Mouse (Mus musculus) forebrain, embryonic 13.5 days (tissue): Measurements from ENCODE around the gene Nol6. TPM values are rescaled to one million over a fixed set of nuclear protein-coding genes. Genes with fewer than 3 reads are reported as not detected.

Experiments used
- ATAC-seq: fragments of 200-750 bp; cut with Nextera tagmentation; 2 replicates; pipeline ENCODE4 v1.8.0; 2017
- H3K27ac ChIP-seq: fragments of 300-500 bp; sonication (generic); 2 replicates; pipeline ENCODE4 v1.5.1; 2015; ENCODE audit warnings: inconsistent platforms, mild to moderate bottlenecking, moderate library complexity
- H3K27me3 ChIP-seq: fragments of 300-500 bp; sonication (generic); 2 replicates; pipeline ENCODE4 v1.6.1; 2015; ENCODE audit warnings: mild to moderate bottlenecking, inconsistent platforms
- H3K36me3 ChIP-seq: fragments of 300-500 bp; sonication (generic); 2 replicates; pipeline ENCODE4 v1.6.1; 2015; ENCODE audit warnings: mild to moderate bottlenecking, inconsistent platforms; ENCODE audit not compliant: poor library complexity, severe bottlenecking
- H3K4me1 ChIP-seq: fragments of 300-500 bp; sonication (generic); 2 replicates; pipeline ENCODE4 v1.6.1; 2015; ENCODE audit warnings: inconsistent platforms
- H3K4me2 ChIP-seq: fragments of 300-500 bp; sonication (generic); 2 replicates; pipeline ENCODE4 v1.6.1; 2015; ENCODE audit warnings: inconsistent platforms, mild to moderate bottlenecking, moderate library complexity
- H3K4me3 ChIP-seq: fragments of 300-500 bp; sonication (generic); 2 replicates; pipeline ENCODE4 v1.5.1; 2015; ENCODE audit warnings: mild to moderate bottlenecking, inconsistent platforms
- H3K9ac ChIP-seq: fragments of 300-500 bp; sonication (generic); 2 replicates; pipeline ENCODE4 v1.6.1; 2015; ENCODE audit warnings: mild to moderate bottlenecking, inconsistent platforms
- H3K9me3 ChIP-seq: fragments of 300-500 bp; sonication (generic); replicated peaks from 2 replicates; pipeline ENCODE4 v1.6.1; 2016; ENCODE audit warnings: inconsistent platforms
- WGBS: fragments of 180-500 bp; shearing (Covaris S2); methylation state at CpG from one replicate; pipeline ENCODE4 v1.1.7; 2015; 5-methylcytosine and 5-hydroxymethylcytosine counted together
- polyA plus RNA-seq: library from polyadenylated mRNA; unstranded; fragments of >200 nt; fragmentation: Nextera tagmentation; extraction: Ambion mirVana; gene quantifications from 2 replicates; pipeline ENCODE4 v1.2.1, GENCODE M21; 2015

Gene Nol6
- polyA plus RNA-seq, 1 experiment from 2014 or later: 24.2 TPM

GRCm38 (mm10) chr4:41115793-41116192 lies 8.5 kb downstream of the Nol6 start:
- no peak overlapping the region for H3K9ac ChIP-seq
- H3K4me2 ChIP-seq: no peak overlapping the region
- H3K36me3 ChIP-seq: peaks cover 73% of the 10 kb centered on the region
- H3K4me1 ChIP-seq: no peaks in the 10 kb centered on the region
- ATAC-seq: no peak
- no peak overlapping the region for H3K27ac ChIP-seq
- no peak overlapping the region for H3K4me3 ChIP-seq
- WGBS: 93% methylated on average over 15 of the region's 15 CpGs
- no peaks in the 10 kb centered on the region for H3K27me3 ChIP-seq
- H3K9me3 ChIP-seq: no peaks in the 10 kb centered on the region

- no peak for ATAC-seq
- Histone ChIP-seq H3K4me3 (no peak overlapping the region), H3K36me3 (peaks cover 66% of the 10 kb centered on the region), H3K27me3 (no peaks in the 10 kb centered on the region), H3K4me2 (no peak overlapping the region), H3K9me3 (no peaks in the 10 kb centered on the region), H3K4me1 (no peaks in the 10 kb centered on the region), H3K27ac (no peak overlapping the region), H3K9ac (no peak overlapping the region)
- 90% methylated on average over 6 of the region's 6 CpGs for WGBS
Measured at GRCm38 (mm10) chr4:41115074-41115473, 9.2 kb downstream of the Nol6 start.

DNA sequence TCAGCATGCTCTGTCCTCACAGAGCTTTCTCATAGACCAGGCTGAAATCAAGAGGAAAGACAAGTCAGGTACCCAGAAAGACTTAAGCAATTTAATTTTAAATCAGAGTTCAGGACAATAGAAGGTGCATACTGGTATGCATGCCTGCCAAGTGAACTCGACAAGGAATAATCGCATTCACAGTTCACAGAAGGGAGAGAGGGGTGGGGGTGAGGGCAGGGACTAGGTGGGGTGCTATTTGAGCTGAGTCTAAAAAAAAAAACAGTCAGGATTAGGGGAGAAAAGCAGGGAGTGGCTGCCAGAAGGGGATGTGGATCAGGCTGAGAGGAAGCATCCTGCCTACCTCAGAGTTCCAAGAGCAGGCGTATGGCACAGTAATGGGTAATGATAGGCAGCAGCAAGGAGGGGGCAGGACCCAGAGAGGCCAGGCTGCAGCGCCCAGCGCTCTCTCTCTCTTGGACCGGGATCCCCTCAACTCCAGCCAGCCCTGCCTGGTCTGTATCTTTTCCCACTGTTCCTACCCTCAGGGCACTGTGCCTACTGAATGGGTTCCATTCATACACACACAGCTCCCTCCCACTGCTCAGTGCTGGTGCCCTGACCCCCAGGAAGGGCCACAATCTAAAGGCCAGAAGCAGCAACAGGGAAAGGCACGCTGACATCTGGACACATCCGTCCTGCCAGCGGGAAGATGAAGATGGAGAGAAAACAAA lies 9.7 kb downstream of the Nol6 start:
- H3K36me3 ChIP-seq: peaks cover 60% of the 10 kb centered on the region
- no peak overlapping the region for H3K27ac ChIP-seq
- H3K4me1 ChIP-seq: no peaks in the 10 kb centered on the region
- no peaks in the 10 kb centered on the region for H3K27me3 ChIP-seq
- H3K9me3 ChIP-seq: no peaks in the 10 kb centered on the region
- H3K4me2 ChIP-seq: no peak overlapping the region
- no peak overlapping the region for H3K9ac ChIP-seq
- no peak overlapping the region for H3K4me3 ChIP-seq
- 79% methylated on average over 9 of the region's 9 CpGs for WGBS
- ATAC-seq: no peak

GRCm38 (mm10) chr4:41108717-41109425 lies 15.4 kb downstream of the Nol6 start:
- Histone ChIP-seq H3K27ac (no peak overlapping the region), H3K27me3 (no peaks in the 10 kb centered on the region), H3K4me3 (no peak overlapping the region), H3K4me2 (no peak overlapping the region), H3K4me1 (peaks cover 10% of the 10 kb centered on the region; the same call in 1 of the 2 replicates), H3K36me3 (peaks cover 4% of the 10 kb centered on the region; the same call in 1 of the 2 replicates), H3K9me3 (no peaks in the 10 kb centered on the region), H3K9ac (no peak overlapping the region)
- ATAC-seq: no peak
- WGBS: 87% methylated on average over 10 of the region's 10 CpGs

- Histone ChIP-seq H3K27ac (no peak overlapping the region), H3K36me3 (no peaks in the 10 kb centered on the region), H3K27me3 (no peaks in the 10 kb centered on the region), H3K9me3 (no peaks in the 10 kb centered on the region), H3K4me1 (peaks cover 10% of the 10 kb centered on the region; the same call in 1 of the 2 replicates), H3K4me2 (no peak overlapping the region), H3K4me3 (no peak overlapping the region), H3K9ac (no peak overlapping the region)
- no peak for ATAC-seq
- WGBS: 61% methylated on average over 4 of the region's 4 CpGs
Measured at GRCm38 (mm10) chr4:41107440-41107839, 16.8 kb downstream of the Nol6 start.

DNA sequence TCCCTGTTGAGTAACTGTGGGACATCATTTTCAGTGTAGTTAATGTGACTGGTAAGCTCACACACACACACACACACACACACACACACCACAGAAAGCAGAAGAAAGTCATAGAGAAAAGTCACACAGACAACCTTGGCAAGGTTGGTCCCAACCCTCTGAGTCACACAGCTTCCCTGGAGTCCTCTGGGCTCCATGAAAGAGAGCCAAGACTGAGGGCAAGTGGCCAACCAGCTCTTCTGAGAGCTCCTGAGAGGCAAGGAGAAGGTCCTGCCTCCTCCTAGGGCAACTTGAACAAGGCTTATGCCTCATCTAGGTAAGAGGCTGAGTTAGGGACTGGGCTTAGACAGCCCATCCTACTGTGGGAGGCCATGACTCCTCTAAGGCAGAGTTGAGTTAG lies 21.4 kb downstream of the Nol6 start:
- Histone ChIP-seq H3K36me3 (no peaks in the 10 kb centered on the region), H3K27me3 (peaks cover 17% of the 10 kb centered on the region), H3K9me3 (no peaks in the 10 kb centered on the region), H3K4me2 (no peak overlapping the region), H3K27ac (no peak overlapping the region), H3K9ac (no peak overlapping the region), H3K4me3 (no peak overlapping the region), H3K4me1 (peaks cover 15% of the 10 kb centered on the region; the same call in 1 of the 2 replicates)
- ATAC-seq: no peak

DNA sequence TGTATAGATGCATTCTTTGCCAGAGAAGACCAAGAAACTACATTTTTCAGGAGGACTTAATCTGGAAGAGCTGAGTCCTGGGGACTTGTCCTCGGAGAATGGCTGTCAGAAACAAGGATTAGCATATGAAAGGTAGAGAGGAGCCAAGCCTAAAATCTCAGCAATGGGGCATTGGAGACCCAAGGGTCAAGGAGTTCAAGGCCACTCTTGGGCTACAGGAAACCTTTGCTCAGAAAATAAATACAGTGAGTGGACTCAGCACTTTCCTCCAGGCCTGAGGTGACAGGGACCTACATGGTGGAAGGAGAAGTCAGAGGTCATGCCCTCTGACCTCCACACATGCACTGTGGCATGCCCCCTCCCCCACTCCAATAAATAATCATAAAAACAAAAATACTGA lies 23.3 kb downstream of the Nol6 start:
- Histone ChIP-seq H3K9ac (no peak overlapping the region), H3K36me3 (no peaks in the 10 kb centered on the region), H3K4me2 (no peak overlapping the region), H3K27me3 (peaks cover 36% of the 10 kb centered on the region), H3K27ac (no peak overlapping the region), H3K9me3 (no peaks in the 10 kb centered on the region), H3K4me3 (no peak overlapping the region), H3K4me1 (peaks cover 10% of the 10 kb centered on the region; the same call in 1 of the 2 replicates)
- 32% methylated on average over 1 of the region's 1 CpGs for WGBS
- no peak for ATAC-seq

GRCm38 (mm10) chr4:41098577-41098951 lies 25.7 kb downstream of the Nol6 start:
- H3K4me2 ChIP-seq: peak overlapping the region; percentile 94
- no peak overlapping the region for H3K27ac ChIP-seq
- peak overlapping the region; percentile 58 for H3K9ac ChIP-seq
- no peaks in the 10 kb centered on the region for H3K9me3 ChIP-seq
- peaks cover 12% of the 10 kb centered on the region; the same call in 1 of the 2 replicates for H3K4me1 ChIP-seq
- 27% methylated on average over 11 of the region's 11 CpGs for WGBS
- peaks cover 41% of the 10 kb centered on the region for H3K27me3 ChIP-seq
- no peaks in the 10 kb centered on the region for H3K36me3 ChIP-seq
- H3K4me3 ChIP-seq: peak overlapping the region; percentile 48
- peak; percentile 27; the same call in 1 of the 2 replicates for ATAC-seq

GRCm38 (mm10) chr4:41097871-41098576 lies 26.2 kb downstream of the Nol6 start, which contains the start of gene Aqp3:
Gene Aqp3 (minus strand): TSS chr4:41098183.
- ATAC-seq: peak; percentile 53
- WGBS: under 1% methylated on average over 42 of the region's 42 CpGs

DNA sequence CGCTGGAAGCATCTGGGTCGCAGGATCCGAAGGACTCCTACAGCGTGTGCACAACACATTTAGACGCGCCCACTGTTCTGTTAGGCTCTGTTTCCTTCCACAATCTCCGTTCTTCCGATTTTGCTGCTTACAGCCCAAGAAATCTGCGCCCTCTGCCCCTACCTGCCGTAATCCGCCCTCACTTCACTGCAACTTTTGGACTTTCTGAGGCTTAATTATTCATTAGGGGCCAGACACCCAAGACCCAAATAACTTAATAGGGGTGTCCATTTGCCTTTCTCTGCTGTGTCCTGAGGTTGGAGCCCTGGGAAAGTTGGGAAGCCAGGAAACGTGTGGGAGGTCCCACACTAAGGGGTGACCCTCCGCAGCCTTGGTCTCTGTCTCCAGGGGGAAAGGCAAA lies 26.9 kb downstream of the Nol6 start:
- Histone ChIP-seq H3K4me2 (peak overlapping the region; percentile 94; the same call in 1 of the 2 replicates), H3K27me3 (peaks cover 41% of the 10 kb centered on the region), H3K4me1 (peaks cover 12% of the 10 kb centered on the region; the same call in 1 of the 2 replicates), H3K9me3 (no peaks in the 10 kb centered on the region), H3K27ac (no peak overlapping the region), H3K9ac (no peak overlapping the region), H3K36me3 (no peaks in the 10 kb centered on the region), H3K4me3 (peak overlapping the region; percentile 48; the same call in 1 of the 2 replicates)
- no peak for ATAC-seq
- 44% methylated on average over 13 of the region's 13 CpGs for WGBS

More at GRCm38 (mm10) chr4:41097871-41098576, 26.2 kb downstream of the Nol6 start, which contains the start of gene Aqp3:
- Histone ChIP-seq H3K9me3 (no peaks in the 10 kb centered on the region), H3K36me3 (no peaks in the 10 kb centered on the region), H3K4me2 (peak within 1 kb of the TSS; percentile 94), H3K9ac (peak within 1 kb of the TSS; percentile 58), H3K4me3 (peak within 1 kb of the TSS; percentile 48), H3K27me3 (peaks cover 41% of the 10 kb centered on the region), H3K4me1 (peaks cover 12% of the 10 kb centered on the region; the same call in 1 of the 2 replicates), H3K27ac (no peak within 1 kb of the TSS)

- Histone ChIP-seq H3K9me3 (no peaks in the 10 kb centered on the region), H3K36me3 (no peaks in the 10 kb centered on the region), H3K4me1 (peaks cover 12% of the 10 kb centered on the region; the same call in 1 of the 2 replicates), H3K27ac (no peak overlapping the region), H3K4me3 (no peak overlapping the region), H3K27me3 (peaks cover 41% of the 10 kb centered on the region), H3K9ac (no peak overlapping the region), H3K4me2 (no peak overlapping the region)
- 78% methylated on average over 5 of the region's 5 CpGs for WGBS
- no peak for ATAC-seq
Measured at GRCm38 (mm10) chr4:41096794-41097193, 27.5 kb downstream of the Nol6 start.

DNA sequence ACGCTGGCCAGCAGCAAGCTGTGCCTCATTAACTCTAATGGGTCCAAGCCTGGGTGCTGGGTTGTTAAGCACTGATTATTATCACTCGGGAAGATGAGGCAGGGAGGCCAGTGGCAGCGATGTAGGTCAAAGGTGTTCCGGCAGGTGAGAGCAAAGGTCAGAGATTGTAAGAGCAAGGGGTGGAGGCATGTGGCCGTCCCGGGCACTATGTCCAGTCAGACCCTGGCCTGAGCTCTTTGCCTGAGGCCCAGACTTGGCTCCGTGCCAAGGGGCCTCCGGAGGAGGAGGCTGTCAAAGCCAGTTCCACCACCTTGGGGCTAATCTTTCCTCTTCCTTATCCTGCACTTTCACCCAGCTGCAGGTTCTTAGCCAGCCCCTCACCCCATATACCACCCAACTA lies 28.1 kb downstream of the Nol6 start:
- no peak for ATAC-seq
- Histone ChIP-seq H3K36me3 (no peaks in the 10 kb centered on the region), H3K27ac (no peak overlapping the region), H3K4me1 (peaks cover 12% of the 10 kb centered on the region; the same call in 1 of the 2 replicates), H3K27me3 (peaks cover 41% of the 10 kb centered on the region), H3K9ac (no peak overlapping the region), H3K4me3 (no peak overlapping the region), H3K4me2 (no peak overlapping the region), H3K9me3 (no peaks in the 10 kb centered on the region)
- 68% methylated on average over 8 of the region's 8 CpGs for WGBS
